8 mouse cellular contexts compared by ENCODE assay signal in genomic region chr2:94157592-94158519, GRCm38 (mm10). TPM values are rescaled to one million over a fixed set of nuclear protein-coding genes. Genes with fewer than 3 reads are reported as not detected.
DNase-seq lines count a peak whose midpoint lies in the region; ATAC-seq and TF ChIP-seq lines count a peak whose summit lies in the region.

TSS of gene Hsd17b12 (minus strand) at chr2:94157964.

- peak; percentile 43; the same call in 1 of the 2 replicates for TF ChIP-seq POLR2A in lung, adult 2 months (IDR thresholded peaks at IDR 0.05; ENCODE audit: borderline replicate concordance, extremely low read depth, low read depth, low read length)

- H3K4me1 ChIP-seq in ES-E14 (ENCODE audit: control insufficient read depth in 2 of 2, insufficient read depth in 2 of 2, low read length in 2 of 2, poor library complexity in 1 of 2), result peaks cover 10% of the 10 kb centered on the region in 2 experiments; a peak in 3 of 4 replicates
- H3K4me1 ChIP-seq in forebrain, embryonic 15.5 days, result peaks cover 23% of the 10 kb centered on the region
- H3K4me1 ChIP-seq in lung, adult 2 months (ENCODE audit: control insufficient read depth, insufficient read depth, low read length), result no peaks in the 10 kb centered on the region

- in situ Hi-C loops in ES-E14 (cut with MboI; ENCODE audit: low sequenced_read_pairs in 2 of 2, unreplicated experiment in 2 of 2), result no loop called here

- no peaks in the 10 kb centered on the region for H3K27me3 ChIP-seq in forebrain, embryonic 15.5 days

- H3K9me3 ChIP-seq in ES-E14 (ENCODE audit: control insufficient read depth, insufficient read depth, low read depth, low read length), result no peaks in the 10 kb centered on the region
- H3K9me3 ChIP-seq in forebrain, embryonic 15.5 days, result no peaks in the 10 kb centered on the region

- DNase-seq in ES-E14 (ENCODE audit: low read depth, low spot score), result peak; percentile 100
- DNase-seq in cerebellum, adult 11-12 months, result peak; percentile 100
- peak; percentile 100 for DNase-seq in heart, postnatal 25 days (ENCODE audit: low spot score)
- DNase-seq in layer of hippocampus, adult 18-20 months (ENCODE audit: low spot score in 2 of 2), result peak; percentile 99 to 100
- peak; percentile 96 for DNase-seq in lung, adult 2 months
- peak; percentile 99 to 100 for DNase-seq in thymus, adult 18-20 months

- no peak for TF ChIP-seq CTCF in lung, adult 2 months (IDR thresholded peaks at IDR 0.05; ENCODE audit: insufficient read depth, low read length)

- intact Hi-C loops in heart, postnatal 25 days (cut with DNase I), result loop anchor here (1.0 kb wide), 1 partner anchor 20 kb away; no protein-coding TSS in a partner anchor

- H3K4me2 ChIP-seq in forebrain, embryonic 15.5 days (replicated peaks), result peak within 1 kb of the TSS; percentile 58

- peak within 1 kb of the TSS; percentile 91 to 98 for H3K4me3 ChIP-seq in ES-E14 (ENCODE audit: insufficient read depth in 1 of 2, low read depth in 1 of 2, low read length in 2 of 2, poor library complexity in 1 of 2, severe bottlenecking in 1 of 2)
- peak within 1 kb of the TSS; percentile 82 for H3K4me3 ChIP-seq in forebrain, embryonic 15.5 days
- peak within 1 kb of the TSS; percentile 82 for H3K4me3 ChIP-seq in lung, adult 2 months (replicated peaks; ENCODE audit: extremely low read depth, low read depth, low read length)

- under 1% methylated on average over 69 of the region's 69 CpGs for WGBS in forebrain, embryonic 15.5 days
- WGBS in lung, adult 2 months, result under 1% methylated on average over 69 of the region's 69 CpGs

- H3K36me3 ChIP-seq in ES-E14 (ENCODE audit: control insufficient read depth, insufficient read depth, low read length, poor library complexity, severe bottlenecking), result no peaks in the 10 kb centered on the region; the same call in 1 of the 2 replicates
- H3K36me3 ChIP-seq in forebrain, embryonic 15.5 days, result no peaks in the 10 kb centered on the region

- H3K9ac ChIP-seq in ES-E14 (ENCODE audit: insufficient read depth, low read depth, low read length, poor library complexity, severe bottlenecking), result peak within 1 kb of the TSS; percentile 97
- peak within 1 kb of the TSS; percentile 83 for H3K9ac ChIP-seq in forebrain, embryonic 15.5 days (replicated peaks)

- ATAC-seq in forebrain, embryonic 15.5 days (replicated peaks), result peak; percentile 100
- peak; percentile 98 for ATAC-seq in neutrophil, adult 5-6 weeks (ENCODE audit: extremely low read depth, insufficient number of reproducible peaks, low FRiP score, poor library complexity, severe bottlenecking)

- H3K27ac ChIP-seq in ES-E14 (ENCODE audit: insufficient read depth, low read depth, low read length, poor library complexity, severe bottlenecking), result peak within 1 kb of the TSS; percentile 91
- peak within 1 kb of the TSS; percentile 92 for H3K27ac ChIP-seq in forebrain, embryonic 15.5 days (replicated peaks)

TF ChIP-seq in ES-E14, 5 proteins besides CTCF, POLR2A, EP300 and RAD21:
- TF ChIP-seq HCFC1 (IDR thresholded peaks at IDR 0.05; ENCODE audit: borderline replicate concordance, insufficient read depth, low read length) (peak; percentile 65; the same call in 1 of the 2 replicates), CHD2 (IDR thresholded peaks at IDR 0.05; ENCODE audit: low read depth, low read length) (peak; percentile 74; the same call in 1 of the 2 replicates), MAFK (IDR thresholded peaks at IDR 0.05; ENCODE audit: insufficient read depth, low read depth, low read length) (no peak), ZC3H11A (IDR thresholded peaks at IDR 0.05; ENCODE audit: borderline replicate concordance, low read depth, low read length) (no peak), ZNF384 (IDR thresholded peaks at IDR 0.05; ENCODE audit: low read depth, low read length) (peak; percentile 98)

RNA-seq across cellular contexts. Expression of gene Hsd17b12, which starts in this region (rescaled TPM):
- total RNA-seq in ES-E14 (2012; rRNA removed), result 149 and 170 TPM in 2 replicates
- 119 and 122 TPM in 2 replicates for polyA plus RNA-seq in forebrain, embryonic 15.5 days (2015; fragmentation: Nextera tagmentation; extraction: Ambion mirVana)
- 10 to 100 TPM; 20.0 to 20.8 TPM for total RNA-seq in heart, postnatal 25 days (2021)
- total RNA-seq in layer of hippocampus, adult 18-20 months (2021), result 10 to 100 TPM; 64.8 to 70.2 TPM
- 21.1 and 27.4 TPM in 2 replicates for polyA plus RNA-seq in lung, adult 2 months (2012; rRNA removed)
- 23.8 and 31.5 TPM in 2 replicates for total RNA-seq in neutrophil, adult 5-6 weeks (2017)

Comparison
In these comparisons a context has a peak if more than half of its experiments do, and no peak if none do; other contexts are left out.
1. Peak in every context shown above with its lines: DNase-seq, ATAC-seq, H3K4me3 ChIP-seq and H3K27ac ChIP-seq.